Mouse (Mus musculus) ES-E14 (cell line): ENCODE data around the gene Gipc3. TPM values are rescaled to one million over a fixed set of nuclear protein-coding genes. Genes with fewer than 3 reads are reported as not detected.

ENCODE experiments used
- DNase-seq: peaks from one replicate; pipeline ENCODE4 v3.0.0-alpha.2; 2013; ENCODE audit warnings: low read depth, low spot score
- H3K27ac ChIP-seq: 2 replicates; pipeline ENCODE4 v1.5.1; 2012; ENCODE audit warnings: low read depth, mild to moderate bottlenecking, low read length, moderate library complexity, mixed read lengths; ENCODE audit not compliant: poor library complexity, insufficient read depth, severe bottlenecking
- H3K36me3 ChIP-seq: 2 replicates; pipeline ENCODE4 v1.6.1; 2012; ENCODE audit warnings: mild to moderate bottlenecking, low read length, moderate library complexity, mixed read lengths; ENCODE audit not compliant: control insufficient read depth, poor library complexity, insufficient read depth, severe bottlenecking
- H3K4me1 ChIP-seq, 2 experiments: fragments of 150-350 bp in 1 of 2; sonication (generic) in 1 of 2; 2 replicates each; pipeline ENCODE4 v1.6.1; 2012; ENCODE audit warnings: low read length in 2 of 2, mild to moderate bottlenecking in 1 of 2, mixed read lengths in 1 of 2; ENCODE audit not compliant: control insufficient read depth in 2 of 2, insufficient read depth in 2 of 2, poor library complexity in 1 of 2
- H3K4me3 ChIP-seq, 2 experiments: fragments of 150-350 bp in 1 of 2; sonication (generic) in 1 of 2; 2 replicates each; pipeline ENCODE4 v1.5.1; 2012; ENCODE audit warnings: low read length in 2 of 2, low read depth in 1 of 2, mild to moderate bottlenecking in 1 of 2, mixed read lengths in 1 of 2; ENCODE audit not compliant: insufficient read depth in 1 of 2, poor library complexity in 1 of 2, severe bottlenecking in 1 of 2
- H3K9ac ChIP-seq: 2 replicates; pipeline ENCODE4 v1.6.1; 2012; ENCODE audit warnings: low read depth, mild to moderate bottlenecking, low read length, mixed read lengths; ENCODE audit not compliant: poor library complexity, insufficient read depth, severe bottlenecking
- H3K9me3 ChIP-seq: fragments of 150-350 bp; sonication (generic); 2 replicates; pipeline ENCODE4 v1.6.1; 2012; ENCODE audit warnings: low read depth, mild to moderate bottlenecking, low read length; ENCODE audit not compliant: control insufficient read depth, insufficient read depth
- CHD2 ChIP-seq: IDR thresholded peaks from 2 replicates; pipeline ENCODE4 v1.6.1; 2014; ENCODE audit warnings: mild to moderate bottlenecking, low read depth, low read length, inconsistent platforms
- HCFC1 ChIP-seq: IDR thresholded peaks from 2 replicates; pipeline ENCODE4 v1.6.1; 2012; ENCODE audit warnings: low read length, inconsistent platforms, borderline replicate concordance; ENCODE audit not compliant: insufficient read depth
- MAFK ChIP-seq: IDR thresholded peaks from 2 replicates; pipeline ENCODE4 v1.6.1; 2014; ENCODE audit warnings: mild to moderate bottlenecking, low read depth, low read length, inconsistent platforms; ENCODE audit not compliant: insufficient read depth
- ZC3H11A ChIP-seq: IDR thresholded peaks from 2 replicates; pipeline ENCODE4 v1.6.1; 2012; ENCODE audit warnings: low read depth, mild to moderate bottlenecking, inconsistent platforms, low read length, borderline replicate concordance
- ZNF384 ChIP-seq: IDR thresholded peaks from 2 replicates; pipeline ENCODE4 v1.6.1; 2012; ENCODE audit warnings: low read depth, low read length, inconsistent platforms
- in situ Hi-C, 2 experiments: fragments of 600-800 bp; cut with MboI; formaldehyde crosslinking; loops; one replicate each; pipeline ENCODE4 v1.15.1; 2025; ENCODE audit warnings: low sequenced_read_pairs in 2 of 2, inconsistent platforms in 1 of 2; ENCODE audit not compliant: unreplicated experiment in 2 of 2
- total RNA-seq: library from RNA; depleted of rRNA; stranded (reverse); fragments of 300-350 nt; gene quantifications from 2 replicates; pipeline ENCODE4 v1.2.3, GENCODE M21; 2012

Gipc3 gene
- total RNA-seq, 1 experiment: 0.09 TPM

DNA sequence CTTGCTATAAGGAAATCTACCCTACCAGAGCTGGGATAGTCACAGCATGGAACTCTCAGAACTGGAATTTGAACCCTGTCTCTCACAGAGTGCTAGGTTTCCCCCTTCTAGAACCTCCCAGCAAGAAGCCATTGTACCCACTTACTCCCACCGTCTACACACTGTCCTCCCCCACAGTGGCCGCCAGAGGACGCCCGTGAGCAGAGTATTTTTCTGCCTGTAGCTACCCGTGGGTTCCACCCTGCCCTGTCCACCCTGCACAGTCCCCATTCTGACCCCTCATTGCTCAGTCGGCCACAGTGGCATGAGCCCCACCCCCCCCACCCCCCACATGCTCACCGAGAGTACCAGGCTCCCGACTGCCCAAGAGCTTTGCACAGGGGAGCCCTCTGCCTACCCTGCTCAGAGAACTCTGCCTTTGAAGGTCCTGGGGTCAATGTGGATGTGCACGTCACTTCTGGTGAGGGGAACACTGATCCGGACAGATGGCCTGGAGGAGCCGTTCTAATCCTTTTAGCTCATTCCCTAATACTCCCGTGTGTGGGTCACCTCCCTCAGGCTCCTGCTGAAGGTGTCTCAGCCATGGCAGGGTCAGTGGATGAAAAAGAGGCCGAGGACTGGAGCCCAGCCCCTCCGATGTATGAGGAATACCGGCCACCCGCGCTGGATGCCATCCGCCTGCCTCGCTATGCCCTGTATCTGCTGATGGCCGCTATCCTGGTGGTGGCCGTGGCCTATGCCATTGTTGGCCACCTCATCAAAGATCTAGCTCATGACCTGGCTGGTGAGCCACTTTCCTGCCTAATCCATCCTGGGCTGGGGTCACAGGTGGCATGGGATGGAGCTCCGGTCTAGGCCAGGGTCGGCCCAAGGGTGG lies 47.0 kb upstream of the Gipc3 start:
- in situ Hi-C loops: no loop called here
- no peak overlapping the region for H3K9ac ChIP-seq
- no peak for TF ChIP-seq ZNF384

DNA sequence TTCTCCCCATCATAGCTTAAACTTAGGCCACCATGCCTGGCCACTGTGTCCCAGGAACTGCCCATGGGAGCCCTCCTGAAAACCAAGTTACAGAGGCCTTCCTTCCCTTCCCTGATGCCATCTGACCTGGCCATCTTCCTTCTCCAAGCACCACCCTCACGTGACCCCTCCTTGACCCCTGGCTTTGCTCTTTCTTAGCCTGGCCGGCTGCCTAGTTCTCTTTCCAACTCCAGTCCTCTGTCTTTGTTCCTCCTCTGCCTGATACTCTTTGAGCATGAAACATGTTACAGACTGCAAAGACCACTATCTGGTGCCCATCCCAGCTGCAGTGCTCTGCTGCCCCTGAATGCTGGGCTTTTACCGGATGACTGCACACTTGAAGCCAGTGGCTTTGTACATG lies 46.3 kb upstream of the Gipc3 start:
- H3K4me1 ChIP-seq: peaks cover 0 to 19% of the 10 kb centered on the region in 2 experiments; a peak in 2 of 4 replicates
- peaks cover 35% of the 10 kb centered on the region for H3K36me3 ChIP-seq

More for the DNA sequence above, 47.0 kb upstream of the Gipc3 start:
- Histone ChIP-seq H3K9me3 (no peaks in the 10 kb centered on the region), H3K4me3 (no peak overlapping the region), H3K4me1 (peaks cover 0 to 19% of the 10 kb centered on the region in 2 experiments; a peak in 2 of 4 replicates), H3K27ac (no peak overlapping the region), H3K36me3 (peaks cover 35% of the 10 kb centered on the region)
- no peak for DNase-seq

DNA sequence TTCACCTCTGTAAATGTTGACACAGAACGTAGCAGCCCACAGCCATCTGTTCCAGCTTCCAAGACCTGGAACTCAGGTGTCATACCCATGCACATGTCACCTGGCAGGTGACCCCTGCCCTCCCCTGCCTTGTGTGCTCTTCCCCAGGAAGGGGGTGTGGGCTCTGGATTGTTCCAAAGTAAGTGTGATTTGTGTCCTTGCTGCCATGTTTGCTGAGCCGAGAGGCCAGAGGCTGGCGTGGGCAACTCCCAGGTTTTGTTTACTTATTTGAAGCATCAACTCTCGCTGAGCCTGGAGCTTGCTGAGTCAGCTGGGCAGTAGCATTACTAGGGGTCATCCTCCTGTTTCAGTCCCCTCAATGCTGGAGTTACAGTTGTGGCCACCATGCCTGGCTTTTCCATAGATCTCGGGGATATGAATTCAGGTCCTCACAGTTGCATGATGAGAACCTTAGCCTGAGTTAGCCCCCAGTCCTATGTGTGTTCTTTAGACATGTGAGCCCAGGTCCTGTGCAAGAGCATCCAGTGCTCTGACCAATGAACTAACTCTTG lies 45.5 kb upstream of the Gipc3 start, which contains the start of gene Gm48552:
Gm48552 (plus strand) TSS at position 501 of the 551 bp plus-strand sequence.
- Histone ChIP-seq H3K27ac (no peak within 1 kb of the TSS), H3K4me3 (no peak within 1 kb of the TSS), H3K4me1 (peaks cover 0 to 16% of the 10 kb centered on the region in 2 experiments; a peak in 2 of 4 replicates), H3K9me3 (no peaks in the 10 kb centered on the region), H3K9ac (no peak within 1 kb of the TSS), H3K36me3 (peaks cover 35% of the 10 kb centered on the region)
- no peak for DNase-seq
- TF ChIP-seq ZNF384 (no peak), ZC3H11A (no peak), MAFK (no peak), HCFC1 (no peak), CHD2 (no peak)
- in situ Hi-C loops: no loop called here

More for the DNA sequence above, 46.3 kb upstream of the Gipc3 start:
- Histone ChIP-seq H3K9me3 (no peaks in the 10 kb centered on the region), H3K27ac (no peak overlapping the region), H3K4me3 (no peak overlapping the region), H3K9ac (no peak overlapping the region)
- TF ChIP-seq HCFC1: no peak
- TF ChIP-seq ZNF384: no peak
- no peak for TF ChIP-seq CHD2
- no peak for TF ChIP-seq ZC3H11A
- no peak for TF ChIP-seq MAFK
- DNase-seq: no peak
- in situ Hi-C loops: no loop called here

DNA sequence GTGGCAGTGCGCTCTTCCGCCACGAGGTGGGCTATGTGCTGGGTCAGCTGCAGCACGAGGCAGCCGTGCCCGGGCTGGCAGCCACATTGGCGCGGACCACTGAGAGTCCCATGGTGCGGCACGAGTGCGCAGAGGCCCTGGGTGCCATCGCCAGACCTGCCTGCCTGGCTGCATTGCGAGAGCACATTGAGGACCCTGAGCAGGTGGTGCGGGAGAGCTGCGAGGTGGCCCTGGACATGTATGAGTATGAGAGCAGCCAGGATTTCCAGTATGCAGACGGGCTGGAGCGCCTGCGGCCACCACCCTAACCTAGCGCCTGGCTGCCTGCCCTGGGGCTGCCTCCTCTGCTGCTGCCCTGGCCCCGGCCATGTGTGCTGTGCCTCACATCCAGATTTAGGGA lies 44.6 kb upstream of the Gipc3 start:
- H3K27ac ChIP-seq: no peak overlapping the region
- peaks cover 0 to 11% of the 10 kb centered on the region in 2 experiments; a peak in 2 of 4 replicates for H3K4me1 ChIP-seq
- no peak overlapping the region for H3K9ac ChIP-seq
- no peaks in the 10 kb centered on the region for H3K9me3 ChIP-seq
- DNase-seq: no peak
- in situ Hi-C loops: no loop called here
- no peak overlapping the region for H3K4me3 ChIP-seq
- peaks cover 35% of the 10 kb centered on the region for H3K36me3 ChIP-seq
- TF ChIP-seq HCFC1 (no peak), MAFK (no peak)
